In genomic region chr4:56157521-56158065, GRCm38 (mm10) we compare ENCODE assay signal across 15 mouse cellular contexts.
"Had no signal": no experiment of that assay in that cellular context is flagged by ENCODE, and none has a peak within 500 bp of the region (broad histone marks: within the 10 kb centered on the region; RNA-seq: fewer than 3 reads in every experiment).

No protein-coding gene starts in this region.

- H3K4me1 ChIP-seq: neural tube, embryonic 15.5 days; stomach, embryonic 15.5 days had no signal

- H3K27me3 ChIP-seq: neural tube, embryonic 15.5 days; stomach, embryonic 15.5 days had no signal

- H3K4me3 ChIP-seq: neural tube, embryonic 15.5 days; stomach, embryonic 15.5 days had no signal

- DNase-seq: retina, postnatal 1 day; right cerebral cortex, adult 18-20 months; right cerebral cortex, postnatal 14 days; right cerebral cortex, postnatal 25 days; right cerebral cortex, postnatal 4 days; spleen, adult 18-20 months; thymus, adult 18-20 months; thymus, adult 2 months; thymus, postnatal 14 days; thymus, postnatal 25 days; thymus, postnatal 36 days; thymus, postnatal 4 days had no signal

- H3K4me2 ChIP-seq: neural tube, embryonic 15.5 days; stomach, embryonic 15.5 days had no signal

- H3K27ac ChIP-seq: neural tube, embryonic 15.5 days; stomach, embryonic 15.5 days; stomach, postnatal 0 days had no signal

- H3K9ac ChIP-seq: neural tube, embryonic 15.5 days; stomach, embryonic 15.5 days had no signal

- H3K9me3 ChIP-seq: neural tube, embryonic 15.5 days; stomach, embryonic 15.5 days had no signal

- H3K36me3 ChIP-seq: neural tube, embryonic 15.5 days; stomach, embryonic 15.5 days had no signal
